Mouse (Mus musculus): ENCODE measurements around the gene Itga7. TPM values are rescaled to one million over a fixed set of nuclear protein-coding genes. Genes with fewer than 3 reads are reported as not detected.

Gene Itga7
- total and polyA plus RNA-seq, 3 experiments = 0.04 to 0.14 TPM; not detected in 1

- H3K36me3 ChIP-seq (ENCODE audit: control insufficient read depth in 1 of 2, insufficient read depth in 2 of 2, low read length in 2 of 2) = no peaks in the 10 kb centered on the region
- no peaks in the 10 kb centered on the region for H3K79me2 ChIP-seq (ENCODE audit: control insufficient read depth, insufficient read depth, low read length, poor library complexity)
- no peaks in the 10 kb centered on the region for H3K27me3 ChIP-seq (ENCODE audit: control insufficient read depth in 1 of 2, insufficient read depth in 2 of 2, low read length in 2 of 2)
- H3K4me1 ChIP-seq (ENCODE audit: control insufficient read depth in 1 of 2, insufficient read depth in 2 of 2, low read length in 2 of 2) = no peaks in the 10 kb centered on the region
- no peak for DNase-seq (ENCODE audit: low read depth, low spot score)
- H3K4me3 ChIP-seq (ENCODE audit: control insufficient read depth in 1 of 2, insufficient read depth in 1 of 2, low read depth in 2 of 2, low read length in 2 of 2) = no peak overlapping the region
- TF ChIP-seq MAFK (IDR thresholded peaks at IDR 0.05; ENCODE audit: borderline replicate concordance, low read depth, low read length) = no peak
- no peak for TF ChIP-seq UBTF (IDR thresholded peaks at IDR 0.05; ENCODE audit: borderline replicate concordance, insufficient read depth, low read depth, low read length)
- TF ChIP-seq ZC3H11A (IDR thresholded peaks at IDR 0.05; ENCODE audit: low read depth, low read length) = no peak
- TF ChIP-seq GABPA (IDR thresholded peaks at IDR 0.05; ENCODE audit: low read depth, low read length) = no peak
- no peak for TF ChIP-seq CHD1 (IDR thresholded peaks at IDR 0.05; ENCODE audit: low read depth, low read length)
- no peak for TF ChIP-seq JUND (IDR thresholded peaks at IDR 0.05; ENCODE audit: low read depth, low read length)
- TF ChIP-seq ETS1 (IDR thresholded peaks at IDR 0.05; ENCODE audit: low read depth, low read length) = no peak
- TF ChIP-seq ZKSCAN1 (IDR thresholded peaks at IDR 0.05; ENCODE audit: low read depth, low read length) = no peak
- TF ChIP-seq POLR2AphosphoS2 (IDR thresholded peaks at IDR 0.05; ENCODE audit: low read length) = no peak
- no peak for TF ChIP-seq MYC (IDR thresholded peaks at IDR 0.05; ENCODE audit: low read depth, low read length)
- no peak for TF ChIP-seq EP300 (IDR thresholded peaks at IDR 0.05; ENCODE audit: low read depth in 1 of 2, low read length in 2 of 2)
- TF ChIP-seq ELF1 (IDR thresholded peaks at IDR 0.05; ENCODE audit: low read depth, low read length) = no peak
- TF ChIP-seq GATA1 (IDR thresholded peaks at IDR 0.05; ENCODE audit: low read depth, low read length) = no peak
- TF ChIP-seq TCF12 (IDR thresholded peaks at IDR 0.05; ENCODE audit: low read depth, low read length) = no peak
- no peak for TF ChIP-seq USF2 (IDR thresholded peaks at IDR 0.05; ENCODE audit: borderline replicate concordance in 1 of 2, insufficient read depth in 1 of 2, low read depth in 1 of 2, low read length in 2 of 2)
- TF ChIP-seq RCOR1 (IDR thresholded peaks at IDR 0.05; ENCODE audit: low read depth, low read length) = no peak
- TF ChIP-seq MEF2A (IDR thresholded peaks at IDR 0.05; ENCODE audit: extremely low read depth, insufficient replicate concordance, low read depth, low read length, poor library complexity, severe bottlenecking) = no peak
- no peak for TF ChIP-seq MXI1 (IDR thresholded peaks at IDR 0.05; ENCODE audit: low read depth, low read length)
- no peak for TF ChIP-seq ZNF384 (IDR thresholded peaks at IDR 0.05; ENCODE audit: low read depth, low read length)
- no peak overlapping the region for H3K9ac ChIP-seq (ENCODE audit: control insufficient read depth, low read depth, low read length, poor library complexity, severe bottlenecking)
- H3K27ac ChIP-seq (ENCODE audit: control insufficient read depth, low read depth, low read length) = no peak overlapping the region
- H3K9me3 ChIP-seq (replicated peaks; ENCODE audit: insufficient read depth, low read length) = no peaks in the 10 kb centered on the region
These were observed 70.7 kb downstream of the Itga7 start for GRCm38 (mm10) chr10:129004032-129004920.

Other genes starting within 250 kb of the Itga7 start
- 16.2 and 18.7 TPM in 2 replicates for gene Rab5b, start 237.6 kb upstream of the Itga7 start, total RNA-seq (2012; rRNA removed)
- 10 to 100 TPM; 23.3 to 45.7 TPM for gene Rab5b, start 237.6 kb upstream of the Itga7 start, polyA plus RNA-seq (2012; ENCODE audit: insufficient read depth in 1 of 2, insufficient read length in 2 of 2, low read depth in 1 of 2, low replicate concordance in 2 of 2, missing spikeins in 1 of 2)
- 0.13 and 0.15 TPM in 2 replicates for gene Pmel, start 229.6 kb upstream of the Itga7 start, total RNA-seq (2012; rRNA removed)
- under 1 TPM in 1 of 2 experiments, not detected in 1; 0.45 TPM for gene Pmel, start 229.6 kb upstream of the Itga7 start, polyA plus RNA-seq (2012; ENCODE audit: insufficient read depth in 1 of 2, insufficient read length in 2 of 2, low read depth in 1 of 2, low replicate concordance in 2 of 2, missing spikeins in 1 of 2)
- 34.2 and 40.5 TPM in 2 replicates for gene Cdk2, start 228.8 kb upstream of the Itga7 start, total RNA-seq (2012; rRNA removed)
- 10 to 100 TPM in 1 of 2 experiments, not detected in 1; 72.4 TPM for gene Cdk2, start 228.8 kb upstream of the Itga7 start, polyA plus RNA-seq (2012; ENCODE audit: insufficient read depth in 1 of 2, insufficient read length in 2 of 2, low read depth in 1 of 2, low replicate concordance in 2 of 2, missing spikeins in 1 of 2)
- 0.69 and 1.0 TPM in 2 replicates for gene Dgka, start 189.0 kb upstream of the Itga7 start, total RNA-seq (2012; rRNA removed)
- gene Dgka, start 189.0 kb upstream of the Itga7 start, polyA plus RNA-seq (2012; ENCODE audit: insufficient read depth in 1 of 2, insufficient read length in 2 of 2, low read depth in 1 of 2, low replicate concordance in 2 of 2, missing spikeins in 1 of 2) = 1 to 10 TPM in 1 of 2 experiments, not detected in 1; 3.5 TPM
- 64.2 and 77.4 TPM in 2 replicates for gene Pym1, start 185.9 kb upstream of the Itga7 start, total RNA-seq (2012; rRNA removed)
- gene Pym1, start 185.9 kb upstream of the Itga7 start, polyA plus RNA-seq (2012; ENCODE audit: insufficient read depth in 1 of 2, insufficient read length in 2 of 2, low read depth in 1 of 2, low replicate concordance in 2 of 2, missing spikeins in 1 of 2) = 100 to 1,000 TPM in 1 of 2 experiments, not detected in 1; 107 TPM
- gene Mmp19, start 142.9 kb upstream of the Itga7 start, total RNA-seq (2012; rRNA removed) = 0.08 and 0.10 TPM in 2 replicates
- gene Mmp19, start 142.9 kb upstream of the Itga7 start, polyA plus RNA-seq (2012; ENCODE audit: insufficient read depth in 1 of 2, insufficient read length in 2 of 2, low read depth in 1 of 2, low replicate concordance in 2 of 2, missing spikeins in 1 of 2) = under 1 TPM in 1 of 2 experiments, not detected in 1; 0.36 TPM
- 22.2 and 27.7 TPM in 2 replicates for gene Dnajc14, start 129.8 kb upstream of the Itga7 start, total RNA-seq (2012; rRNA removed)
- 10 to 100 TPM in 1 of 2 experiments, not detected in 1; 36.7 TPM for gene Dnajc14, start 129.8 kb upstream of the Itga7 start, polyA plus RNA-seq (2012; ENCODE audit: insufficient read depth in 1 of 2, insufficient read length in 2 of 2, low read depth in 1 of 2, low replicate concordance in 2 of 2, missing spikeins in 1 of 2)
- gene Tmem198b, start 129.4 kb upstream of the Itga7 start, total RNA-seq (2012; rRNA removed) = 2.2 and 3.1 TPM in 2 replicates
- 1 to 10 TPM in 1 of 2 experiments, not detected in 1; 8.6 TPM for gene Tmem198b, start 129.4 kb upstream of the Itga7 start, polyA plus RNA-seq (2012; ENCODE audit: insufficient read depth in 1 of 2, insufficient read length in 2 of 2, low read depth in 1 of 2, low replicate concordance in 2 of 2, missing spikeins in 1 of 2)
- gene Sarnp, start 116.5 kb upstream of the Itga7 start, total RNA-seq (2012; rRNA removed) = 100 and 103 TPM in 2 replicates
- gene Sarnp, start 116.5 kb upstream of the Itga7 start, polyA plus RNA-seq (2012; ENCODE audit: insufficient read depth in 1 of 2, insufficient read length in 2 of 2, low read depth in 1 of 2, low replicate concordance in 2 of 2, missing spikeins in 1 of 2) = 1,000 to 10,000 TPM in 1 of 2 experiments, 100 to 1,000 TPM in 1; 189 to 1,007 TPM
- 90.7 and 100 TPM in 2 replicates for gene Ormdl2, start 112.2 kb upstream of the Itga7 start, total RNA-seq (2012; rRNA removed)
- gene Ormdl2, start 112.2 kb upstream of the Itga7 start, polyA plus RNA-seq (2012; ENCODE audit: insufficient read depth in 1 of 2, insufficient read length in 2 of 2, low read depth in 1 of 2, low replicate concordance in 2 of 2, missing spikeins in 1 of 2) = 100 to 1,000 TPM; 114 to 278 TPM
- 1.8 and 2.3 TPM in 2 replicates for gene Gdf11, start 42.1 kb upstream of the Itga7 start, total RNA-seq (2012; rRNA removed)
- 1 to 10 TPM in 1 of 2 experiments, not detected in 1; 2.8 TPM for gene Gdf11, start 42.1 kb upstream of the Itga7 start, polyA plus RNA-seq (2012; ENCODE audit: insufficient read depth in 1 of 2, insufficient read length in 2 of 2, low read depth in 1 of 2, low replicate concordance in 2 of 2, missing spikeins in 1 of 2)
- 0.29 and 0.46 TPM in 2 replicates for gene Cd63, start 32.8 kb upstream of the Itga7 start, total RNA-seq (2012; rRNA removed)
- gene Cd63, start 32.8 kb upstream of the Itga7 start, polyA plus RNA-seq (2012; ENCODE audit: insufficient read depth in 1 of 2, insufficient read length in 2 of 2, low read depth in 1 of 2, low replicate concordance in 2 of 2, missing spikeins in 1 of 2) = under 1 TPM in 1 of 2 experiments, not detected in 1; 0.64 TPM
- 1.2 and 2.9 TPM in 2 replicates for gene Rdh5, start 10.9 kb upstream of the Itga7 start, total RNA-seq (2012; rRNA removed)
- gene Rdh5, start 10.9 kb upstream of the Itga7 start, polyA plus RNA-seq (2012; ENCODE audit: insufficient read depth in 1 of 2, insufficient read length in 2 of 2, low read depth in 1 of 2, low replicate concordance in 2 of 2, missing spikeins in 1 of 2) = 1 to 10 TPM in 1 of 2 experiments, not detected in 1; 4.2 TPM
- gene Bloc1s1, start 9.8 kb upstream of the Itga7 start, total RNA-seq (2012; rRNA removed) = 57.7 and 70.6 TPM in 2 replicates
- 10 to 100 TPM in 1 of 2 experiments, not detected in 1; 45.1 TPM for gene Bloc1s1, start 9.8 kb upstream of the Itga7 start, polyA plus RNA-seq (2012; ENCODE audit: insufficient read depth in 1 of 2, insufficient read length in 2 of 2, low read depth in 1 of 2, low replicate concordance in 2 of 2, missing spikeins in 1 of 2)
- gene Mettl7b, start 27.2 kb downstream of the Itga7 start, total RNA-seq (2012; rRNA removed) = not detected in 2 replicates
- not detected for gene Mettl7b, start 27.2 kb downstream of the Itga7 start, polyA plus RNA-seq (2012; ENCODE audit: insufficient read depth in 1 of 2, insufficient read length in 2 of 2, low read depth in 1 of 2, low replicate concordance in 2 of 2, missing spikeins in 1 of 2)
- gene Olfr9, start 55.6 kb downstream of the Itga7 start, total RNA-seq (2012; rRNA removed) = not detected in 2 replicates
- not detected for gene Olfr9, start 55.6 kb downstream of the Itga7 start, polyA plus RNA-seq (2012; ENCODE audit: insufficient read depth in 1 of 2, insufficient read length in 2 of 2, low read depth in 1 of 2, low replicate concordance in 2 of 2, missing spikeins in 1 of 2)
- not detected in 2 replicates for gene Olfr763, start 77.0 kb downstream of the Itga7 start, total RNA-seq (2012; rRNA removed)
- gene Olfr763, start 77.0 kb downstream of the Itga7 start, polyA plus RNA-seq (2012; ENCODE audit: insufficient read depth in 1 of 2, insufficient read length in 2 of 2, low read depth in 1 of 2, low replicate concordance in 2 of 2, missing spikeins in 1 of 2) = not detected
- gene Olfr764-ps1, start 106.1 kb downstream of the Itga7 start, total RNA-seq (2012; rRNA removed) = not detected in 2 replicates
- not detected for gene Olfr764-ps1, start 106.1 kb downstream of the Itga7 start, polyA plus RNA-seq (2012; ENCODE audit: insufficient read depth in 1 of 2, insufficient read length in 2 of 2, low read depth in 1 of 2, low replicate concordance in 2 of 2, missing spikeins in 1 of 2)
- gene Olfr765, start 116.2 kb downstream of the Itga7 start, total RNA-seq (2012; rRNA removed) = not detected in 2 replicates
- not detected for gene Olfr765, start 116.2 kb downstream of the Itga7 start, polyA plus RNA-seq (2012; ENCODE audit: insufficient read depth in 1 of 2, insufficient read length in 2 of 2, low read depth in 1 of 2, low replicate concordance in 2 of 2, missing spikeins in 1 of 2)
- gene Olfr766-ps1, start 135.2 kb downstream of the Itga7 start, total RNA-seq (2012; rRNA removed) = not detected in 2 replicates
- gene Olfr766-ps1, start 135.2 kb downstream of the Itga7 start, polyA plus RNA-seq (2012; ENCODE audit: insufficient read depth in 1 of 2, insufficient read length in 2 of 2, low read depth in 1 of 2, low replicate concordance in 2 of 2, missing spikeins in 1 of 2) = not detected
- not detected in 2 replicates for gene Olfr767, start 149.1 kb downstream of the Itga7 start, total RNA-seq (2012; rRNA removed)
- gene Olfr767, start 149.1 kb downstream of the Itga7 start, polyA plus RNA-seq (2012; ENCODE audit: insufficient read depth in 1 of 2, insufficient read length in 2 of 2, low read depth in 1 of 2, low replicate concordance in 2 of 2, missing spikeins in 1 of 2) = not detected
- gene Olfr768, start 165.6 kb downstream of the Itga7 start, total RNA-seq (2012; rRNA removed) = not detected in 2 replicates
- not detected for gene Olfr768, start 165.6 kb downstream of the Itga7 start, polyA plus RNA-seq (2012; ENCODE audit: insufficient read depth in 1 of 2, insufficient read length in 2 of 2, low read depth in 1 of 2, low replicate concordance in 2 of 2, missing spikeins in 1 of 2)
- gene Olfr769, start 184.0 kb downstream of the Itga7 start, total RNA-seq (2012; rRNA removed) = not detected in 2 replicates
- gene Olfr769, start 184.0 kb downstream of the Itga7 start, polyA plus RNA-seq (2012; ENCODE audit: insufficient read depth in 1 of 2, insufficient read length in 2 of 2, low read depth in 1 of 2, low replicate concordance in 2 of 2, missing spikeins in 1 of 2) = not detected
- gene Olfr770, start 205.2 kb downstream of the Itga7 start, total RNA-seq (2012; rRNA removed) = not detected in 2 replicates
- gene Olfr770, start 205.2 kb downstream of the Itga7 start, polyA plus RNA-seq (2012; ENCODE audit: insufficient read depth in 1 of 2, insufficient read length in 2 of 2, low read depth in 1 of 2, low replicate concordance in 2 of 2, missing spikeins in 1 of 2) = not detected
- not detected in 2 replicates for gene Olfr771, start 230.9 kb downstream of the Itga7 start, total RNA-seq (2012; rRNA removed)
- gene Olfr771, start 230.9 kb downstream of the Itga7 start, polyA plus RNA-seq (2012; ENCODE audit: insufficient read depth in 1 of 2, insufficient read length in 2 of 2, low read depth in 1 of 2, low replicate concordance in 2 of 2, missing spikeins in 1 of 2) = not detected
- gene Olfr772, start 244.1 kb downstream of the Itga7 start, total RNA-seq (2012; rRNA removed) = not detected in 2 replicates
- gene Olfr772, start 244.1 kb downstream of the Itga7 start, polyA plus RNA-seq (2012; ENCODE audit: insufficient read depth in 1 of 2, insufficient read length in 2 of 2, low read depth in 1 of 2, low replicate concordance in 2 of 2, missing spikeins in 1 of 2) = not detected